Mouse (Mus musculus) heart, adult 9 months (tissue): ENCODE data around the gene Dctpp1.

Experiments
- DNase-seq, 2 experiments: peaks; one replicate each; pipeline ENCODE4 v3.0.0; 2022; ENCODE audit warnings: low spot score in 2 of 2

Gene Dctpp1

DNA sequence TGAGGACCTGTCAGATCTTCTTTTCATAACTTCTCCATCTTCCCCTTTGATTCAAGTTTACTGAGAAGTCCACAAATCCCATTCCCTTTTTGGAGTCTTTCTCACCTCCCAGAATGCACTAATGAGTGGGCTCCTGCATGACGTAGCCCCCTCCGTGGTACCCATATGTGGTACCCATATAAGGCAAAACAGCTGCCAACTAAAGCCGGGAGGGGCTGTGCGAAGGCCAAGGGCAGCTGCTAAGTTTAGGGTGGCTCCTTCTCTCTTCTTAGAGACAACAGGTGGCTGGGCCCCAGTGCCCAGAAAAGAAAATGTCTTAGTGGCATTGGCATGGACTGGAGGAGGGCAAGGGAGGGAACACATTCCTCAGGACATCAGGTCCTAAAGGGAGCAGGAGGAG lies 50.2 kb downstream of the Dctpp1 start:
- DNase-seq = no peak

DNA sequence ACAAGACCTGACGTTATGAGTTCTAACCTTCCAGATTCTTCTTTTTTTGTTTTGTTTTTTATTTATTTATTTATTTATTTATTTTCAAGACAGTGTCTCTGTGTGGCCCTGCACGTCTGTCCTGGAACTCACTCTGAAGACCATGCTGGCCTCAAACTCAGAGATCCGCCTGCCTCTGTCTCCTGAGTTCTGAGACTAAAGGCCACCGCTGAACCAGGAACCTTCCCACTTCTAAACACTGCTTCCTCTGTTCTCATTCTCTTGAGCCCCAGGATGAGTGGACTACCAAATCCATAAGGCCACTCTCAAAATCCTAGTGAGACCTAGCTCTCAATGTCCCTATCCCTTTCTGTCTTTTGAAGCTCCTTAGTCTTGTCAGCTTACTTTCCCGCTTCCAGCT lies 50.7 kb downstream of the Dctpp1 start:
- no peak for DNase-seq

DNA sequence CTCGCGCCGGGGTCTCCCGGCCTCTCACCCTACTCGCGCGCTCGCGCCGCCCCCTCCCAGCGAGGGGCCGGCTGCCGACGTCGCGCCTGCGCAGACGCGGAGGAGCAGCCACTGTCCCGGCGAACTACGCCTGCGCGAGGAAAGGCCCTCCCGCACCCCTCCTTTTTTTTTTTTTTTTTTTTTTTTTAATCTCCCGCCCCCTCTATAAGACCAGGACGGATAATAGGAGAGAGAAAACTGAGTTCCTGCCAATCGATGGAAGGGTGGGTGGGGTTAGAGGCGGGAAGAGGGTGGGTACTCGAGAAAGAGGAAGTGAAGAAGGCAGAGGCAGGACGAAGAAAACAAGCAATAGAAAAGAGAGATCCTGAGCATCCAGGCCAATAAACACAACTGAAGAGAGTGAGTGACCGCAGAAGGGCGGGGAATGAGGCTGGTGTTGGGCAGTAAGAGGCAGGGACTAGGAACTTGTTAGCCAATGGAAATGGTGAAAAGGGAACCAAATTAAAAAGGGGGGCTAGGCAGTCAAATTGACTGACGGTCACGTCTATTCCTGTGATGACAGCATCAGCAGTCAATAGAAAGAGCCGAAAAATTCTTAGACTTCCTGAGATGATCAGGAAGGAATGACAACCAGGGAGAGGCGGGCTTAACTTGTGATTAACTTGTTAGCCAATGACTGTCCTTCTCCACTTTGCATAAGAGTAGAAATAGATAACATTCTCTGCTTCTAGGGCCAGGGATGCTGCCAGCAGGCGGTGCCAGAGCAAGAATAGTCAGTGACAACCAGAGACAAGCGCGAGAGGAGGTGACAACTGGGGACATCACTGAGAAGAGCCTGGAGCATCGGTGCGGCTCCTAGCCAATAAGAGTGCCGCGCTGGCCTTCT lies 51.7 kb downstream of the Dctpp1 start, which contains the start of gene Mylpf:
Mylpf (plus strand) TSS at position 338 of the 886 bp plus-strand sequence.
- DNase-seq = peak; percentile 97 to 100

DNA sequence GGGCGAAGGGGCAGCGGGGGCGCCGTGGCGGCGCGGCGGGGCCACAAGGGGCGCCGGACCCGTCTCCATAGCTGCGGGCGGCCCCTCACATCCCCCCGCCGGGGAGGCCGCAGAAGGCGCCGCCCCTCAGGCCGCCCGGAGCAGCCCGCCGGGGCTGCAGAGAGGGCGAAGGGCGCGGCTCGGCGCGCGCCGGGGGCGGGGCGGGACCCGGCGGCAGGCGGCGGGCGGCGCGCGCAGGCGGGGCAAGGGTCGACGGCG lies 52.3 kb downstream of the Dctpp1 start, which contains the start of gene Tbc1d10b:
Tbc1d10b (minus strand) TSS at position 174 of the 258 bp plus-strand sequence.
- no peak for DNase-seq

DNA sequence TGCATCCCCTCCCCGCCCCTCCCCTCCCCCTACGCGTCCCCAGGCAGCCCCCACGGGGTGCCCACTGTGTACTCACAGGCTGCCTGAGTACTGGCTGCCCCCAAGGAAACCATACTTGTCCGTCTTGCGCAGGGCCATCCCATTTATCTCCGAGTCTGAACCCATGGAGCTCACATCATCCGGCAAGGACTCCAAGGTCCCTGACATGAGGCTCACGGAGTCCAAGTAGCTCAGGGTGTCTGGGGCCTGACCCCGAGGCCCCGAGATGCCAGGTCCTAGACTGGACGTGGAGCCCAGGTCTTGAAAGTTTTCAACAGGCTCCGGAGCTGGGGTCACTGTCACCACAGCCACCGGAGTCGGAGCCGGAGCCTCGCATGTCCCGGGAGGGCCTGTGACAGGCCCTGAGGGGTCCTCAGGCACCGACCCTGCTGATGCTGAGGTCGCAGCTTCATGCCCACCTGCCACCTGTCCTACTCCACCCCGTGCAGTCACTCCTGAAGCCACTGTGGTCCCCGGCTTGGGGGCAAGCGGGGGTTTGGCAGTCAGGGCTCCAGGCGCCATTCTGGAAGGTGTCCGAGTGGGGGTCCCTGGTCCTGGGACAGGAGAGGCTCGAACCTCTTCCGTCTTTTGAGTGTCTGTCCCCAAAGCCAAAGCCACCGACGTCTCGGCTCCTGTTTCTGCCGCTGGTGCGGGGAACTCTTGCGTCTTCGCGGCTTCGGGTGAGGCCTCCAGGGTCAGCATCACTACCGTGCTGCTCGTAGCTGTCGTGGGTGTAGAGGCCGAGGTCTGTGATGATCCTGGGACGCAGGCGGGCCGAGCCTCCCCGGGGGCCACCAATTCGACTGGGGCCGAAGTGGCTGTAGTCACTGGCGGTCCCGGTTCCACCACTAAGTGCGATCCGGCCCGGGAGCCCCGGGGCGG lies 52.9 kb downstream of the Dctpp1 start:
- DNase-seq = peak in 1 of 2 experiments; percentile 42
